Mouse (Mus musculus) retina, postnatal 1 day (tissue): ENCODE measurements around the gene Npas2.

Source experiments
- DNase-seq: peaks from one replicate; pipeline ENCODE4 v3.0.0-alpha.2; 2012

Npas2 gene

DNA sequence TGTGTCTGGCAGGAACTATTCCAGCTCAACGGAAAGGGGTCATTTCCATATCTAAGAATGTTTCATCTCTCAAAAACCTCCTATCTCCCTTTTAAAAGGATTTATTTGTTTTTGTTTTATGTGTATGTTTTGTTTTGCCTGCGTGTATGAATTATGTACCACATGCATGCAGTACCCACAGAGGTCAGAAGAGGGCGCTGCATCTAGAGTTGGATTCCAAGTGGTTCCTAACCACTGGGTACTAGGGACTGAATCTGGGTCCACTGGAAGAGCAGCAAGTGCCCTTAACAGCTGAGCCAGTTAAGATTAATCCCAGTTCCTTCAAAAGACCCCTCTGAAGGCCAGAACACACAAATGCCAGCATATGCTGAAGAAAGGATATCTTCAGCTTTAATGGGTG is 24.1 kb downstream of the Npas2 start:
- DNase-seq, result peak; percentile 20

DNA sequence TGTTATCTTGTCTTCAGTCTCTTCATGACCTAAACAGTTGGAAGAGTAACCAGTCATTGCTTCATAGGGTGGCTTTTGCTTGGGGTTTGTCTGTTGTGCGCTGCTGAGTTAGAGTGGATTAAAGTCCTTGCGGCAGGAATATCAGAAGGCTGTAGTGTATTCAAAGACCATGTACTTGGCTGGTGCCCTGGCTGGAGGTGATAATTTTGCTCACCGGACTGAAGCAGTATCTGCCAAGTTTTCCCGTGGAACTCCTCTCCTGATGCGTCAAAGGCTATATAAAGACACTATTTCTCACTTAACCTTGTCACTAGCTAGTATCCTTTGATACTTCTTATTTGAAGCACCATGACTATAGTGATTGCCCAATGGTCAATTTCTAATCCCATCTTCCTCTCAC is 34.9 kb downstream of the Npas2 start:
- no peak for DNase-seq

DNA sequence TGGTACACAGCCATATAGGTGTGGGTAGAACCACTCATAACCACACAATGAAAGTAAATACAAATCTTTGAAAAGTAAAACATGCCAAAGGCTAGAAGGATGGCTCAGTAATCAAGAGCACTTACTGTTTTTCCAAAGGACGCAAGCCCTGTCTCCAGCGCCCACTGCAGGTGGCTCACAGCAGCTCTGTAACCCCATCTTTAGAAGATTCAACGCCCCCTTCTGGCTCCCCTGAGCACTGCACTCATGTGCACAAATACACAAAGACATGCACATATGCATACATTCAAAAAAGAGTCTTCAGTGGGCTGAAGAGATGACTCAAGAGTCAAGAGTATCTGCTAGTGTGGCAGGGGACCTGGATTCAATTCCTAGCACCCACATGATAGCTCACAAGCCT is 36.5 kb downstream of the Npas2 start:
- DNase-seq, result no peak

DNA sequence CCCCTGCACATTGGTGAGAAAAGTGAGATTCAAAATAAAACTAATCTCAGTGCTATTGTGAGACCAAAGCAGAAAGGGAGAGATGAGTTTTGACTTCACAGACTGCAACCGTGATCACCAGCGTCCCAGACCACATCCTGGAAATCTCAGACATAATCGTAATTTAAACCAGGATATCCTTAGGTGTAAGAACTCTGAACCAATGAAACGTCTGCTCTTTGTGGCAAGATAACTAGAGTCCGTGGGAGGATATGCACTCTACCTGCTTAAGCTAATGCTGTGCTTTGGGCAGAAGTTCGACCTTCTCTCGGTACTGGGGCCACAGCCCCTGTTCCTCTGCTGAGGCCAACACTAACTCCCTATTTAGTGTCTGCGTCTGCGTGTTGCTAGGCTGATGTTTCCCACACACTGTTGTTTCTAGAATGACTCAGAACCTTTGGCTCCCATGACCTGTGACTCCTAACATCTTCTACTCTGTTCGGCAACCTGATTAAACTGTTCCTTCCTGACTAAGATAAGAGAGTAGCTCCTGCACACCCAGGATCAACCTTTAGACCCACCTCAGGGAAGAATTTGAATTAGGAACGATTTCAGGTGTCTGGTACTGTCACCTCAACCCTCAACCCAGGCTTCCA is 41.4 kb downstream of the Npas2 start:
- DNase-seq, result no peak

DNA sequence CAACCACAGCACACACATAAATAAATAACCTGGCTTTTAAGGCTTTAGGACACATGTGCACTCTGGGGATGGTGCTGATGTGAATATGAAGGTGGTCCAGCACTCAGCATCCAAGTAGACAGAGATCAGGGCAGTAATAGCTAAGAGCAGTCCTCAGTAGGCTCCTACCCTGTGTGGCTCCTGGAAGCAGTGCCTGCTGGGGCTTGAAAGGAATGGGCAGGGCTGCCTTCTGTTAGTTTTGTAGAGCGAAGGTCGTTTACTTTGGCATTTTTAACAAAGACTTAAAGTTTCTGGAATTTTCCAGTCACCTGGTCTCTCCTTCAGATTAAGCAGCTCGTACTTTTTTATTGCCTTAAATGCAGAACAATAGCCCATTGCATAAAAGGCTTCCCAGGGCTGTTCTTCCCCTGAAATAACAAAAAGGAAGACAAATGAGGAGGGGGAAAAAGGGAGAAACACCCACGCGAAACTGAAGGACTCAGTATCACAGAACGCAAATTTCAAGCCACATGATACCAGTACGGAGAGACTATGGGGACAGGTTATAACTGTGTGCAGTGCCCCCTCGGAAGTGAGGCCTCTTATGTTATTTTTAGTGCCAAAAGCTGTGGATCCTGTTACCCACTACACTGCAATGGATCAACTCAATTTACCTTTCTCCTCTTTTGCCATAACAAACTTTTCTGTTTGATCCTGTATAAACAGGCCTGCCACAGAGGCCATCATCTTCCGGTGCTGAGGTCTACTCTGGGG is 44.1 kb downstream of the Npas2 start:
- no peak for DNase-seq

DNA sequence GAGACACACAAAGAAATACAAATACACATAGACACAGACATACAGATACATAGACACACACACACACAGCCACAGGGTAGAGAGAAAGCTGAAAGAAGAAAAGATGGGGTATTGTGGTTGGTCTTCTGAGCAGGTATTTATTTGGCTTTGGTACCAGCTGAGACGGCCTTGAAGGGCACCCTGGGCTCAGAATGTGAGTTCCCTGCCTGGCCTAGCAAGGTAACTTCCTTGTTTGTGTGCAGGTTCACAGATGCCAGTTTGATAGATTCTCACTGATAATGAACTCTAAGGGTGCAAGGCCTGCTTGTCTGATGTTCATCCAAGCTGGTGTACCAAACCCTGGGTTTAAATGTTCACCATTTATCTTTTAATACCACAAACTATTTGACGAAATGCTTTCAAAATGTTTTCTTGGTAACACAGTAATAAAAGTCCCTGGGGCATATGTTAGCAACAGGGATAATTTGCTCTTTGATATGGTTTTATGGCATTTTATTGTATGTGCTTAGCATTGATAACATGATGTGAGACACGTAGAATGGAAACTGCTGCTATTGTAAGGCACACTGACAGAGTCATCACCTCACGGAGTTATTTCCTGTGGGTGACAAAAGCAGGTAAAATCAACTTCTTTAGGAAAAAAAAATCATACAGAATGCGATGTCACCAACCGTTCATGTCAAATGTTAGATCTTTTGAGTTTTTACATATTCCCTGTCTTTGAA is 47.5 kb downstream of the Npas2 start:
- DNase-seq, result no peak

DNA sequence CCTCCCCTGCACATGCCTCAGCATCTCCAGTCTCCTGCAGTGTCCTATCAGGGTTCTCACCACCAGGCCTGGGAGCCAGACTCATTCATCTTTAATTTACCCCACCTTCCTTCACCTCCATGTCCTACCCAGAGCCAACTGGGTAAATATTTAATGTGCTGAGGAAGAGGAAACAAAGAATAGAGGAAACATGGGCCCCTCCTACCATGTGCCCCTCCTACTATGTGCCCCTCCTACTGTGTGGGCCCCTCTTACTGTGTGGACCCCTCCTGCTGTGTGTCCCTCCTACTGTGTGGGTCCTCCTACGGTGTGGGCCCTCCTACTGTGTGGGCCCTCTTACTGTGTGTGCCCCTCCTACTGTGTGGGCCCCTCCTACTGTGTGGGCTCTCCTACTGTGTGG is 51.2 kb downstream of the Npas2 start:
- no peak for DNase-seq

DNA sequence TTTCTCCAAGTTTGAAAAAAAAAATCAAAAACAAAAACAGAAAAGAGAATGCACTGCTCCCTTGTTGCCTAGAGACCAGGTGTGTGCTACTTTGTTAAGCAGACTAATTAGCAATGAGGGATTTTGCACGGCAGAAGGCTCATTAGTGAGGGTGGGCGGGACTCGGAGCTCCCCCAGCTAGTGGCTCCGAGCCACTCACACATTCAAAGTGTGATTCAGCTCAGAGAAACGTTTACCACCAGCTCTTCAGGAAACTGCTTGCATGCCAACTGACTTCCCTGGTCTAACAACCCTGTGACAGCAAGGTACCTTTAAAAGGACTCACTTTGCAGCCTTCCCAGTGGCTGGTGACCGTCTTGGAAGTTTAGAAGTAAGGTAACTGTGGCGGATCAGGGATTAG is 58.1 kb downstream of the Npas2 start:
- DNase-seq, result peak; percentile 49

DNA sequence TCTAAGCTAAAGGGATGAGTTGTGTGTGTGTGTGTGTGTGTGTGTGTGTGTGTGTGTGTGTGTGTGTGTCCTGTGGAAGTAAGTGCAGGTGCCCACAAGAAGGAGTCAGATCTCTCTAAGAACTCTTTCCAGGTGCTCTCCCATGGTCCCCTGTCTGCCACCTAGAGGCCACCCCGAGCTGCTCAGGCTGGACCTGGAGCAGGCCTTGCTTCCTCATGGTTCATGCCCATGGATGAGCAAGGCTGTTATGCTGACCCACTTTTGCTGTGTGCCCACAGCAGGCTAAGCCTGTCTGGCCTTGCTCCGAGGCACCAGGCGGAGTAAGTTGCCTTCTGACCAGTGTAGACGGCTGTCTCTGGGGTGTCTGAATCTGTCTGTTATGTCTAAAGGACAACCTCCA is 60.2 kb downstream of the Npas2 start:
- peak; percentile 71 for DNase-seq

DNA sequence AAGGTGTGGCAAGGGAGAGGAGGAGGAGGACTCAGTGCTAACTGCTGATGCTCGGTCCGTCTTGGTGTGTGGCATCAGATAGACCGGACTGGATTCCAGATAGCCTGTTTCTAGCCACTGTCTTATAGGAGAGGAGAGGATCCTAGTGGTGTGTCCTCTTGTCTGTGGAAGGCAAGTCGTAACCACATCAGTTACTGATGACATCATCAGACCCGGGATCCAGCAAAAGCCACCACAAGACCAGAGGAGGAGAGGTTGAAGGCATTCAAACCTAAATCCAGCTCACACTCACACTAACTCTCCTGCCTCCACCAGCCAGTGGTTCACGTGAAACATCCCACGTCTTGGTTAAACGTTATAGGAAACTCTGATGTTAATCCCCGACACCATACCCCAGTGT is 62.5 kb downstream of the Npas2 start:
- DNase-seq, result no peak

DNA sequence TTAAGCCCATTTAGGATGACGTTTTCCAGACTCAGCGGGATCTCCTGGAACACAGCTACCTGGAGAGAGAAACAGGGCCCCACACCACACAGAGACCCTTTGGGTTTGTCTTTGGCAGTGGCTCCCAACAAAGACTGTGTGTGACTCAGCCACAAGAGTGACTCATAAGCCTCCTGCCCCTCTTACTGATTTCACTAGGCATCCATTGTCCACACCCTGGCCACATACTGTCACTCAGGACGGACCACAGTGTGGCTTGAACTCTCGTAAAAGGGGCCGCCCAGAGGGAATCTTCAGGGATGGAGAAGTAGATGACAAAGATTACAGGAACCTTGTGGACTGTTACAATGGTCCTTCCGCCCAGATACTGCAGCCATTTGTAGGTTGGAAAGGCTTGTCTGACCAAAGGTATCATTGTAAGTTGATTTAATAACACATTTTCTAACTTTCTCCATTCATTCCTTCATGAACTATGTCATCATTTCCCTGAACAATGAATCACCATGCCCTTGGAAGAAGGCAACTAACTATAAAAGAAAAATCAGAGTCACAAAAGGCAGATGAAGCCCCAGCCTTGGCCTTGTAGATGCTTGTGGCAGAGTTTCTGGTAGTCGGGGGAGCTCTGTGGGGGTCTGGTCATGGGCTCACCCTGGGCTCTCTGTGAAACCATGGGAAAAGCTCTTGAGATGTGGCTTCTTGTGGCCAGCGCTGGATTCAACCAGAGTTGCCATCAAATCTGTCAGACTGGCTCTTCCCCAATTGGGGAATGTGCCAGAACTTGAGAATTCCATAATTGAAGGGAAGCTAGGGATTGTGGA is 63.2 kb downstream of the Npas2 start:
- no peak for DNase-seq

DNA sequence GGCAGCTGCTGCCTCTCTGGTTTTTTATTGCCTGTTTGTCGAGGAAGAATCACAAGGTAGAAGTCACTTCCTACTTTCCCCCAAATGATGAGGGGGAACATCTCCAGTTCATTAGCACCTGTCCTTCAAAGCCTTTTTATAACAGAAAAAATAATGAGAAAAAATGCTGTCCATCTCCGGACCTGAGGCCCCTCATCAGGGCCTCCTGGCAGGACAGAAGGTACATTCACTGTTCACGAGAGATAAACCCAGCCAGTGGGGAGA is 63.7 kb downstream of the Npas2 start:
- DNase-seq, result no peak

DNA sequence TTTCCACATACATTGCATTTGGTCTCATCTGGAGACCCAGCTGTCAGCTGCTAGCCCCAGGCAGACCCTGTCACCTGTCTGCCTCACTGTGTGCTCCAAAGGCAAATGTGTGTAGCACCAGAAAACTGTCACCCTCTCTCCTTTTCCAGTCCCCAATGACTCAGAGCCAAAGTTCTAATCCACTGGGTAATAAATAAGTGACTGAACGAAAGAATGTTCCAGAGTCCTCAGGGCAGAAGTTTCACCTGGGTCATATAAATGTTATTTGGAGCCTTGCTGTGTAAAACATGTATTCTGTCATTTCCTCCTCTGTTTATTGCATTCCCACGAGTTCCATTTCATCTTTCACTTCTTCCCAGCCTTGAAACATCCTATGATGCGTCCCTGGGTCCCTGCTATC is 66.1 kb downstream of the Npas2 start:
- DNase-seq, result no peak

DNA sequence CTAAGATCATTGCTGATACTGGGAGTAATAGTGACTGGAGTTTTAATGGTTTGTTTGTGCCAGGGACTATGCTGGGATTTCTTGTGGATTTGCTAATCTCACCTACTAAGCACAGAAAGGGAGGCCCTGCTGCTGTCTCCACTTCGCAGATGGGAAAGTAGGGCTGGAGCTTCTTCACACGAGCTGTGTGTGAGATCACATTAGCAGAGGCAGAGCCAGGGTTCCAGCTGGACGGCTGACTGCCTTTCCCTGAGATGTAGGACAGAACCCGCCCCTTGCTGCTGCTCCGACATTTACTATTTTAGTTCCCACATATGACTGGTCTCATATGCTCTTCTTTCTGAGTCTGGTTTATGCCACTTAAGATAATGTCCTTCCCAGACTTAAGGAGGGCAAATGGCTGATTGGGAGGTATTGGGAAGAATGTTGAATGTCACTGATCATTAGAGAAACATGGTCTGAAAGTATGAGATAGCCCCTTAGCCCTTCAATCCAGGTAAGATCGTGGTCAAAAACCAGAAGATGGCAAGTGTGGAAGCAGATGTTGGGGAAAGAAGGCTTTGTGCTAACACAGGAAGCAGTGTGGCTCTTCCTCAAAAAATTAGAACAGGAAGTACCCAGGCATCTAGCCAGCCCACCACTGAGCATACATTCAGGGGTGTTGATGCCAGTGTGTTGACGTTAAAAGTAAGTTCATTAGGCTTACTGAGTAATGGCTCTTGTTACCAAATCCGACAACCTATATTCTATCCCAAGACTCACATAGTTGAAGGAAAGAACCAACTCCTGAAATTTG is 66.8 kb downstream of the Npas2 start:
- no peak for DNase-seq

DNA sequence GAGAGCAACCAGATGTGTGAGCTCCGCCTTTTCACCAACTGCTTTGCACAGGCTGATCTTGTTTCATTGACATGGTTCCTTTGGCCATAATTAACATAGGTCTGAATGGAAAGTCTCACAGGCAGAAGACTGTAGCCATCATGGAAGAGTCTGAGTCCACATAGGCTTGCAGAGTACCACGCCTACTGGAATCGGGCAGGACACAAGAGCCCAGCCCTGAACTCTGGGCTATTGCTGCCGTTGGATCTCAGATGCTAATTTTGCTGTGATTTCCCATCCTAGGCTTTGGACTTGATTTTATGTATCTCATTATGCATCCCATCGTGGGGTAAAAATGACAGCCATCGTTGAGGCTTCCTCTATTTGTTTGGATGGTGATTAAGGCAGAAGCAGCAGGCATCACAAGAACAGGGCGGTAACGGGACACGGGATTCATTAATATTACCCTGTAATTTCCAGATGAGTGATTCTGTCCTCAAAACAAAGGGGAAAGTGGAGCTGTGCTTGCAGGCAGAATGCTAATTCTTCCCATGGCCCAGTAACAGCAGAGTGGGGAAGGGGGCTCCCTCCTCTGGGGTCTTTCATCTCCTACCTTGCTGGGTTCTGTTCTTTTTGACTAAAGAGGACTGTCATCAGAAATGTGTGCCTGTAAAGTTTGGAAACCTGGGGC is 73.4 kb downstream of the Npas2 start:
- peak; percentile 88 for DNase-seq

DNA sequence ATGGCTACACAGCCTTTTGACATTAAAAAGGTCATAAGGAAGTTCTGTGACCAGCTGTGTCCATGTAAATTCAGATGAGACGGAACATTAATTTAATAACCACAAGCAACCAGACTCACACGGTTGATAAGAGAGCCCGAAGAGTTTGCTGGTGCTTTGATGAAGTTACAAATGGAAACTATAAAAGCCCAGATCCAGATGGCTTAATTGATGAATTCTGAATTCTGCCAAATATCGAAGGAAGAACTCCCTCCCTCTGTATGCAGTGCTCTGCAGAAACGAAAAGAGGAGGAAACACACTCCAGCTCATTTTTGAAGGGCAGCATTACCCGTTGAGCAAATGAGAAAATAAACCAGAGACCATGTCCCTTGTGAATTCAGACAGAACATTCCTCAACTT is 79.4 kb downstream of the Npas2 start:
- no peak for DNase-seq

DNA sequence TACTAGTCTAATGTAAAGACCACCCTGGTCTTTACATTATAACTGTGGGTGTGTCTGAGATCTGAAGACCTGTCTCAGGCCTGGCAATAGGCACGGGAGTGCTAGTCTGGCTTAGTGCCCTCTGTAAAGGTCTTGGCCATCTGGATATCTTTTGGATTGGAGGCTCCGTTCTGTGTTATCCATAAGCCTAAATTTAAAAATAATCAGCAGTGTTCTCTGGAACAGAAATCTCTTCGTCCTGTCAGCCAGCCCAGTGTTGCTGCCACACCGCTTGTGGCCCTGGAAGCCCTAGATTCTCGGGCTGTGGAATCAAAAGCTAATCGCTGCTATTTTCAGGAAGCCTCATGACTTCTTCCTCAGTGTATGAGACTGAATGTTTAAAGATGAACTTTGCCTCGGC is 86.9 kb downstream of the Npas2 start:
- no peak for DNase-seq

DNA sequence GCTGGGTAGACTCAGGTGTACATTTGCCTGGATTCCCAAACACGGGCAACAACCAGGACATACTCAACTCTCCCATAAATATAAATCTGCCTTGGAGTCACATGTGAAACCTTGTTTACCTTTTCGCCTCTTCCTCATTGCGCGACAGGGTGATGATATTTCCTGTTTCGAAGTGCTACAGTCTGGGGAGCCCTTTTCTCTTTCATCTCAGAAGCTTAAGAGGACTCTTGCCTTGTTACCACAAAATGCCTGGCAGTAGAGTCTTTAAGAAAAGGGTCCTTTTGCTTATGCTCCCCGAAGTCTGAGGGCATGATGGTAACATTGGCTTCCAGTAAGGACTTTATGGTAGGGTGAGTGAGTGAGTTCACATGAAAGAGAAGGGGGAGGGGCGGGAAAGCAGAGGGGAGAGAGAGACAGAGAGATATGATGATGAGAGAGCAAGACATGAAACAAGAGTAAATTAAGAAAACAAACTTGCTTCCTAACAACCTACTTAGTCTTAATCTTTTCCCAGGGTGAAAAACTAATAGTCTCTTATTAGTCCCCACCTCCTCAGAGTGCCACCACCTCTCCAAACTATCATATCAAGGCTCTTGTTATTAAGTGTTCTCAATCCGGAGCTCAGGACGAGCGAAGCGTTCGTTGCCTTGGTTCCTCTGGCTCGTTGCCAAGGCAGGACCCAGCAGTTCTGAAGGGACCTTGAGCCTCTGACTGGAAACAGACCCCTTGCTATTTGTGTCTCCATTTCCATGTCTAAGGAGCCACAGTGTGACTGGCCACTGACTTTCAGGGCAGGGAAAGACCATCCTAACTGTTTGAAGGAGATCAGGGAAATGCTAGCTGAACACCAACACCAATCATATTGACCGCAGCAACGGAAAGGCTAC is 87.7 kb downstream of the Npas2 start:
- peak; percentile 87 for DNase-seq

DNA sequence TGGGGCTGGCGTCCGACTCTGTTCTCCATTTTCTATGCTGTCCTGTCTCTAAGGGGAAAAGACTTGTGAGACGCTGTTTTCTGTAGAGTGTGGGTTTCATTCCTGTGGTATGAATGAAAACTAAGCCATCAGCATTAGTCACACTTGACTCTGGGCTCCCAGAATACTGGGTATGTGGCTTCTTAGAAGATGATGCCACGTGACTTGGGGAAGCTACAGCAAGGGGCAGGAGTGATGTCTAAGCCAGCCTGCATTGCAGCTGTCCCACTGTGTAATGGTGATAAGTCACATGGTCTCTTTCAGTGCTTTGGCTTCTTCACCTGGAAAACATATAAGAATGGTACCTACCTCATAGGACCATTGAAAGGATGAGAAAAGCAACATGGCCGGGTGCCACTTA is 88.4 kb downstream of the Npas2 start:
- no peak for DNase-seq

DNA sequence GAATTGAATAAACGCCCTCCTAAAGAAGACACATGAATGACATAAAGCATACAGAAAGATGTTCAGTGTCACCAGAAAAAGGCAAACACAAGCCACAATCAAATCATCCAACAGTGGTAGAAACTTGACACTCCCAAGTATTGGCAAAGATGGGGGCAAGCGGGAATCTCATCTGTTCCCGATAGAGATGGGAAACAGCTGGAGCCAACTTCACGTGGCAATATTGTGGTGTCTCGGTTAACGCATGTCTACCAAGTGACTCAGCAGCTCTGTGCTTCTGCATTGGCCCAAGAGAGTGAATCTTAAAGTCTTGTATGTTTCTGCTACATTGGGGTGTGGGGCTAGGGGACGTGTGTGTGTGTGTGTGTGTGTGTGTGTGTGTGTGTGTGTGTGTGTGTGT is 89.8 kb downstream of the Npas2 start:
- DNase-seq, result no peak

DNA sequence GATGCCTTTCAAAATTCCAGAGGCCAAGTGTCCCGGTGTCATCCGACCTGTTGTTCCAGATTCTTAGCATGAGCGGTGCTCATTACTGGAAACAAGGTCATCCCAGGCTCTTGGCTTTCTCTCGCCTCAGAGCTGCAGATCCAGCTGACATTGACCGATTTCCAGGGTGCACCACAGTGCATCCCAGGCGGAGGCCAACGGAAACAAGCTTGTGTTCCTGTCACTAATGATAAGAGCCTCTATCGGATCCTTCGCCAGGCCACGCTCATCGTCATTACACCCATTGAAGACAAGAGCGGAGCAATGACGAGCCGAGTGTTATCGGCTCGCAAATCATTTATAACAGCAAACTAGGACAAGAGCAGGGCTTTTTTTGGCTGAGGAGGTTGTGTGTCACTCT is 91.3 kb downstream of the Npas2 start:
- DNase-seq, result peak; percentile 78
